Mouse (Mus musculus): Measurements from ENCODE around the gene 4930426L09Rik. TPM values are rescaled to one million over a fixed set of nuclear protein-coding genes. Genes with fewer than 3 reads are reported as not detected.

Gene 4930426L09Rik
- total RNA-seq, 1 experiment: 0.18 TPM

DNA sequence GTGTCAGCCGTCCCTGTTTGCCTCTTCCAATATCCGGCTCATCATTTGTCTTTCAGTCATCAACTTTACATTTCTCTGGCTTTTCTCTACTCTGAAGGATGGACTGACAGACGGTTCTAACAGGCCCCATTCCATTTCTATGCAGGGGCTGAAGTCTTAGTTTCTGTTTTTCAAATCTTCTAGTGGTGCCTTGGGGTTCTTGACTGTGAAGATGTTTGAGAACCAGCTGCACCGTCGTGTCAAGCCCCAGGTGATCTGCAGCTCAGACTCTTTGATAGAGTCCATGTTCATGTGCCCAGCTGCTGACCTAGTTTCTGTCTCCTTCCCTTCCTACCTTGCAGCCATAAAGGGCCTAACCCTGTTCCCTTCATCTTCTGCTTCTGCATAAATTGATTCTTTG, 18.2 kb downstream of the 4930426L09Rik start:
- H3K4me3 ChIP-seq (ENCODE audit: insufficient read depth in 1 of 2, low read depth in 1 of 2, low read length in 2 of 2, poor library complexity in 1 of 2, severe bottlenecking in 1 of 2): no peak overlapping the region
- no peaks in the 10 kb centered on the region for H3K9me3 ChIP-seq (ENCODE audit: control insufficient read depth, insufficient read depth, low read depth, low read length)
- no peaks in the 10 kb centered on the region for H3K4me1 ChIP-seq (ENCODE audit: control insufficient read depth in 2 of 2, insufficient read depth in 2 of 2, low read length in 2 of 2, poor library complexity in 1 of 2)
- DNase-seq (ENCODE audit: low read depth, low spot score): no peak
- in situ Hi-C loops (cut with MboI; ENCODE audit: low sequenced_read_pairs in 2 of 2, unreplicated experiment in 2 of 2): no loop called here
- TF ChIP-seq HCFC1 (IDR thresholded peaks at IDR 0.05; ENCODE audit: borderline replicate concordance, insufficient read depth, low read length) (no peak), ZC3H11A (IDR thresholded peaks at IDR 0.05; ENCODE audit: borderline replicate concordance, low read depth, low read length) (no peak), CHD2 (IDR thresholded peaks at IDR 0.05; ENCODE audit: low read depth, low read length) (no peak), ZNF384 (IDR thresholded peaks at IDR 0.05; ENCODE audit: low read depth, low read length) (no peak), MAFK (IDR thresholded peaks at IDR 0.05; ENCODE audit: insufficient read depth, low read depth, low read length) (no peak)
- H3K27ac ChIP-seq (ENCODE audit: insufficient read depth, low read depth, low read length, poor library complexity, severe bottlenecking): no peak overlapping the region
- no peaks in the 10 kb centered on the region for H3K36me3 ChIP-seq (ENCODE audit: control insufficient read depth, insufficient read depth, low read length, poor library complexity, severe bottlenecking)
- H3K9ac ChIP-seq (ENCODE audit: insufficient read depth, low read depth, low read length, poor library complexity, severe bottlenecking): no peak overlapping the region

GRCm38 (mm10) chr2:19016839-19017238, 18.7 kb downstream of the 4930426L09Rik start:
- no peak for DNase-seq (ENCODE audit: low read depth, low spot score)
- TF ChIP-seq MAFK (IDR thresholded peaks at IDR 0.05; ENCODE audit: insufficient read depth, low read depth, low read length) (no peak), CHD2 (IDR thresholded peaks at IDR 0.05; ENCODE audit: low read depth, low read length) (no peak), HCFC1 (IDR thresholded peaks at IDR 0.05; ENCODE audit: borderline replicate concordance, insufficient read depth, low read length) (no peak), ZC3H11A (IDR thresholded peaks at IDR 0.05; ENCODE audit: borderline replicate concordance, low read depth, low read length) (no peak), ZNF384 (IDR thresholded peaks at IDR 0.05; ENCODE audit: low read depth, low read length) (no peak)
- Histone ChIP-seq H3K4me1 (ENCODE audit: control insufficient read depth in 2 of 2, insufficient read depth in 2 of 2, low read length in 2 of 2, poor library complexity in 1 of 2) (no peaks in the 10 kb centered on the region), H3K9ac (ENCODE audit: insufficient read depth, low read depth, low read length, poor library complexity, severe bottlenecking) (no peak overlapping the region), H3K36me3 (ENCODE audit: control insufficient read depth, insufficient read depth, low read length, poor library complexity, severe bottlenecking) (no peaks in the 10 kb centered on the region), H3K27ac (ENCODE audit: insufficient read depth, low read depth, low read length, poor library complexity, severe bottlenecking) (no peak overlapping the region), H3K9me3 (ENCODE audit: control insufficient read depth, insufficient read depth, low read depth, low read length) (no peaks in the 10 kb centered on the region), H3K4me3 (ENCODE audit: insufficient read depth in 1 of 2, low read depth in 1 of 2, low read length in 2 of 2, poor library complexity in 1 of 2, severe bottlenecking in 1 of 2) (no peak overlapping the region)
- in situ Hi-C loops (cut with MboI; ENCODE audit: low sequenced_read_pairs in 2 of 2, unreplicated experiment in 2 of 2): no loop called here

DNA sequence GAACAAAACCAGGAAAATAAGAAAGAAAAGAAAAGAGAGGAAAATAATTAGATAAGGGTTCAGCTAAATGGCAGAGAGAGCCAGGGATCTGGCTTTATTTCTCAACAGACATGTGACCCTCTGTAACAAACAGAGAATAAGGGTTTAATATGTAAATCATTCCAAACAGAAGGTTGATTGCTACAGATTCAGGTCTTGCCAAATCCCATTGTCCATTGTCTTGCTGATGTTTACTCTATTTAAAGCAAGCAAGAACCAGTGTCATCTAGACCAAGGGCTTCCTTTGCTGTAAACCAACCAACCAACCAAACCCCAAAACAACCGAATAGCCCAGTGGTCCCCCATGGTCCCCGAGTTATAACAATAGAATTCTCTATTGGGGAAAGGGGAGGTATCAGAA, 19.9 kb downstream of the 4930426L09Rik start:
- H3K4me1 ChIP-seq (ENCODE audit: control insufficient read depth in 2 of 2, insufficient read depth in 2 of 2, low read length in 2 of 2, poor library complexity in 1 of 2): no peaks in the 10 kb centered on the region
- DNase-seq (ENCODE audit: low read depth, low spot score): no peak
- no peak overlapping the region for H3K4me3 ChIP-seq (ENCODE audit: insufficient read depth in 1 of 2, low read depth in 1 of 2, low read length in 2 of 2, poor library complexity in 1 of 2, severe bottlenecking in 1 of 2)
- H3K9ac ChIP-seq (ENCODE audit: insufficient read depth, low read depth, low read length, poor library complexity, severe bottlenecking): no peak overlapping the region
- in situ Hi-C loops (cut with MboI; ENCODE audit: low sequenced_read_pairs in 2 of 2, unreplicated experiment in 2 of 2): no loop called here
- no peaks in the 10 kb centered on the region for H3K9me3 ChIP-seq (ENCODE audit: control insufficient read depth, insufficient read depth, low read depth, low read length)
- H3K27ac ChIP-seq (ENCODE audit: insufficient read depth, low read depth, low read length, poor library complexity, severe bottlenecking): no peak overlapping the region
- TF ChIP-seq HCFC1 (IDR thresholded peaks at IDR 0.05; ENCODE audit: borderline replicate concordance, insufficient read depth, low read length): no peak
- TF ChIP-seq MAFK (IDR thresholded peaks at IDR 0.05; ENCODE audit: insufficient read depth, low read depth, low read length): no peak
- no peak for TF ChIP-seq CHD2 (IDR thresholded peaks at IDR 0.05; ENCODE audit: low read depth, low read length)
- no peak for TF ChIP-seq ZNF384 (IDR thresholded peaks at IDR 0.05; ENCODE audit: low read depth, low read length)
- TF ChIP-seq ZC3H11A (IDR thresholded peaks at IDR 0.05; ENCODE audit: borderline replicate concordance, low read depth, low read length): no peak
- H3K36me3 ChIP-seq (ENCODE audit: control insufficient read depth, insufficient read depth, low read length, poor library complexity, severe bottlenecking): no peaks in the 10 kb centered on the region

GRCm38 (mm10) chr2:19024807-19025206, 26.7 kb downstream of the 4930426L09Rik start:
- DNase-seq (ENCODE audit: low read depth, low spot score): no peak
- Histone ChIP-seq H3K27ac (ENCODE audit: insufficient read depth, low read depth, low read length, poor library complexity, severe bottlenecking) (no peak overlapping the region), H3K4me1 (ENCODE audit: control insufficient read depth in 2 of 2, insufficient read depth in 2 of 2, low read length in 2 of 2, poor library complexity in 1 of 2) (no peaks in the 10 kb centered on the region), H3K36me3 (ENCODE audit: control insufficient read depth, insufficient read depth, low read length, poor library complexity, severe bottlenecking) (no peaks in the 10 kb centered on the region), H3K9me3 (ENCODE audit: control insufficient read depth, insufficient read depth, low read depth, low read length) (no peaks in the 10 kb centered on the region), H3K9ac (ENCODE audit: insufficient read depth, low read depth, low read length, poor library complexity, severe bottlenecking) (no peak overlapping the region), H3K4me3 (ENCODE audit: insufficient read depth in 1 of 2, low read depth in 1 of 2, low read length in 2 of 2, poor library complexity in 1 of 2, severe bottlenecking in 1 of 2) (no peak overlapping the region)
- TF ChIP-seq ZNF384 (IDR thresholded peaks at IDR 0.05; ENCODE audit: low read depth, low read length) (no peak), ZC3H11A (IDR thresholded peaks at IDR 0.05; ENCODE audit: borderline replicate concordance, low read depth, low read length) (no peak), CHD2 (IDR thresholded peaks at IDR 0.05; ENCODE audit: low read depth, low read length) (no peak), MAFK (IDR thresholded peaks at IDR 0.05; ENCODE audit: insufficient read depth, low read depth, low read length) (no peak), HCFC1 (IDR thresholded peaks at IDR 0.05; ENCODE audit: borderline replicate concordance, insufficient read depth, low read length) (no peak)
- in situ Hi-C loops (cut with MboI; ENCODE audit: low sequenced_read_pairs in 2 of 2, unreplicated experiment in 2 of 2): no loop called here

GRCm38 (mm10) chr2:19037430-19037829, 39.3 kb downstream of the 4930426L09Rik start:
- no peak for DNase-seq (ENCODE audit: low read depth, low spot score)
- Histone ChIP-seq H3K4me3 (ENCODE audit: insufficient read depth in 1 of 2, low read depth in 1 of 2, low read length in 2 of 2, poor library complexity in 1 of 2, severe bottlenecking in 1 of 2) (no peak overlapping the region), H3K9ac (ENCODE audit: insufficient read depth, low read depth, low read length, poor library complexity, severe bottlenecking) (no peak overlapping the region), H3K4me1 (ENCODE audit: control insufficient read depth in 2 of 2, insufficient read depth in 2 of 2, low read length in 2 of 2, poor library complexity in 1 of 2) (no peaks in the 10 kb centered on the region), H3K27ac (ENCODE audit: insufficient read depth, low read depth, low read length, poor library complexity, severe bottlenecking) (no peak overlapping the region), H3K9me3 (ENCODE audit: control insufficient read depth, insufficient read depth, low read depth, low read length) (no peaks in the 10 kb centered on the region), H3K36me3 (ENCODE audit: control insufficient read depth, insufficient read depth, low read length, poor library complexity, severe bottlenecking) (no peaks in the 10 kb centered on the region)
- in situ Hi-C loops (cut with MboI; ENCODE audit: low sequenced_read_pairs in 2 of 2, unreplicated experiment in 2 of 2): no loop called here
- no peak for TF ChIP-seq ZNF384 (IDR thresholded peaks at IDR 0.05; ENCODE audit: low read depth, low read length)
- no peak for TF ChIP-seq ZC3H11A (IDR thresholded peaks at IDR 0.05; ENCODE audit: borderline replicate concordance, low read depth, low read length)
- no peak for TF ChIP-seq MAFK (IDR thresholded peaks at IDR 0.05; ENCODE audit: insufficient read depth, low read depth, low read length)

Measured in ES-E14 (cell line).